Mouse (Mus musculus) bone marrow macrophage, adult 2 months (primary cell): ENCODE results near the gene Tgfbr3.

Experiments used
- CTCF ChIP-seq: IDR thresholded peaks from 2 replicates; pipeline ENCODE4 v1.5.1; 2012; ENCODE audit warnings: low read depth, mild to moderate bottlenecking, low read length, moderate library complexity
- POLR2A ChIP-seq: IDR thresholded peaks from 2 replicates; pipeline ENCODE4 v1.6.1; 2012; ENCODE audit warnings: mild to moderate bottlenecking, low read depth, low read length, borderline replicate concordance

DNA sequence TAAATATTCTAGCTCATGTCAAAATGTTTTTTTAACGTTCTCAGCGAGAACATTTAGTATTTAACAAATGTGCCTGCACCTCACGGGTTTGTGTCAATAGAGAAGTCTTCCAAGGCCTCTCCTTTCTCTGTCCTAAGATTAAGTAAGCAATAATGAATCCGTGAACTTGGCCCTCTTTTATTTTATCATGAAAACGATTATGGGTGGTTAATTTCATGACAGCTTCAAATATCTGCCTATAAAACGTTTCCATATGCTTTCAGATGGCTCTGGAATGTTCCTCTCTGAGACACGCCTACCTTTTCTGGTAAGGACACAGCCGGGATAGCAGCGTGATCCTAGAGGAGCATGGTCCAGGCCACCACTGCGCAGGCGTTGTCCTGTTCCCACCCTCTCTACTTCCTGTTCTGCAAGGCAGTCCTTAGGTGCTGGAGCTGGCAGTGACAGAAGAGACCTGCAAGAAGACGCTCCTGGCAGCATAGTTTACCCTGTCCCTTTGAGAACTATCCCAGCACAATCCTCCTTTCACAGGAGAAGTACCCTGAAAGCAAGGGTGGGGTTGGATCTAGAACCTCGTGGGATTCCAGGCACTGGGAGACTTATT, 214.3 kb downstream of the Tgfbr3 start:
- TF ChIP-seq POLR2A = no peak
- no peak for TF ChIP-seq CTCF
